Mouse (Mus musculus): ENCODE measurements at regions not wholly inside any gene's neighbourhood (a gene's known extent, or its start where the extent isn't known, plus 50 kb on each side); places are given as distances from the start of the nearest gene placed in this dataset.

DNA sequence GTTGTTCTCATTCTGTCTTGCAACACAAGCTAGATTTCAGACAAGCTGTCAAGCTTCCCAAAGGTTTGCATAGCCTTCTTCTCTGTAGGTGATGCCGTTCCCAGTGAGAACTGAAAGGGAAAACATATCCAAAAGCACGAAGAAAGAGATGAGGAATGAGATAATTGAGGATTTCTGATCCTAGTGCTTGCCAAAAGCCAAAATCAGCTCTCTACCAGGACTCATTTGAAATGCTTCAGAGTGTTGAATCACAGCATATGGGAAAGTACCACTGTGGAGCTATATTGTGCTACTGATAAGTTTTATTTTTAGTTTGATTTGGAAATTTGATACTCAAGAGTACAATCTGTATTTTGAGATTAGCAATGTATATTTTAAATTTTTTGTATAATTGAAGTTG, 413.2 kb downstream of the 1700017N19Rik start:
- WGBS = 78% methylated on average over 2 of the region's 2 CpGs
- Histone ChIP-seq H3K27ac (no peak overlapping the region), H3K4me1 (replicated peaks) (no peaks in the 10 kb centered on the region), H3K27me3 (ENCODE audit: insufficient read depth, poor library complexity, severe bottlenecking) (no peaks in the 10 kb centered on the region), H3K4me3 (no peak overlapping the region), H3K9me3 (no peaks in the 10 kb centered on the region), H3K36me3 (no peaks in the 10 kb centered on the region)
- DNase-seq (ENCODE audit: low spot score) = no peak

DNA sequence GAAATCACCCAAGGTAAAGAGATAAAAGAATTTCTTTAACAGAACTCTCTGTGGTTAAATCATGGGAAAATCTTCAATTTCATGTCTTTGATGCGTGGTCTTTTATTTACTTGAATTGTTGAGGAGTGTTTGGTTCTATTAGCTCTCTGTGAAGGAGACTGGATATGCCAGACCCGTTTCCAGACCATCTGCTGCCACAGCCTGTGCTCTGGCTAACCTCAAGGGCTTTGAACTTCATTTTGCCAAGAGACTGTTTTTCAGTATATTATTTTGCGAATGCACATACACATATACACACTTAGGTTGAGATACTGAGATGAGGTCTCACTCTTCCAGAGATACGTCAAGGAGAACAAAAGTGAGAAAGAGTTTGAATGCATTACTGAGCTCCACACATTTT, 414.4 kb downstream of the 1700017N19Rik start:
- Histone ChIP-seq H3K36me3 (no peaks in the 10 kb centered on the region), H3K4me3 (no peak overlapping the region), H3K9me3 (no peaks in the 10 kb centered on the region), H3K27me3 (ENCODE audit: insufficient read depth, poor library complexity, severe bottlenecking) (no peaks in the 10 kb centered on the region), H3K4me1 (replicated peaks) (no peaks in the 10 kb centered on the region), H3K27ac (no peak overlapping the region)
- no peak for DNase-seq (ENCODE audit: low spot score)
- 85% methylated on average over 4 of the region's 4 CpGs for WGBS

DNA sequence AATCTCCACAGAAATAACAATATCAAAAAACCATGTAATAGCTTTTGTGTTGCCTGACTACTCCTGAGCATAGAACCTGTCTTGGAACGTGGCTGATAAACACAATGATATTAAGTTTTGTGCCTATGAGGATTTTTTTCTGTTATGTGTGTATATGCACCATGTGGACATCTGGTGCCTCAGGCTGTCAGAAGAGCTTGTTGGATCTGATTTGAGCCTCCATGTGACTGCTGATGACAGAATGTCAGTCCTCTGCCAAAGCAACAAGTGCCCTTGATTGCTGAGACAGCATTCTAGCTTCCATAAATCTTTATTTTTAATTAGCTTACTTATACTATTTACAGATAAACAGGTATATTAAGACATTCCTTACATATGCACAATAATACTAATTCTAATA, 425.1 kb downstream of the 1700017N19Rik start:
- H3K9me3 ChIP-seq = no peaks in the 10 kb centered on the region
- no peaks in the 10 kb centered on the region for H3K36me3 ChIP-seq
- H3K27ac ChIP-seq = no peak overlapping the region
- DNase-seq (ENCODE audit: low spot score) = no peak
- no peak overlapping the region for H3K4me3 ChIP-seq
- WGBS = 79% methylated on average over 1 of the region's 1 CpGs
- H3K27me3 ChIP-seq (ENCODE audit: insufficient read depth, poor library complexity, severe bottlenecking) = no peaks in the 10 kb centered on the region
- no peaks in the 10 kb centered on the region for H3K4me1 ChIP-seq (replicated peaks)

DNA sequence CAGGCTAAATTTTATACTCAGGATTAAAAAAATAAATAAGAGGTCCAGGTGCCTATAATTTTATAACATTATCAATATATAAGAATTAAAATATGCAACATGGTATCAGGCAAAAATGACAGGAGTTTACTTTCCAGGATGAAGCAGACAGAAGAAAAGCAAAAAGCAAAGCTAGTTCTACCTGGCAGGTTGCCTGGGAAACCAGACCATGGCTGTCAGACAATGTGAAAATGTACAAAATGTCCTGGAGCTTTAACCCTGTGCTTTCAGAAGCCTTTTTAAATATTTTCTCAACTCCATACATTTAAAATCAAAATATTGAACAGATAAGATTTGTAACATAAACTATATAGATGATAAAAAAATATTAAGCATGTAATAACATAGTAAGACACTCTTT, 448.3 kb downstream of the 1700017N19Rik start:
- Histone ChIP-seq H3K27ac (no peak overlapping the region), H3K36me3 (no peaks in the 10 kb centered on the region), H3K27me3 (ENCODE audit: insufficient read depth, poor library complexity, severe bottlenecking) (no peaks in the 10 kb centered on the region), H3K4me3 (no peak overlapping the region), H3K9me3 (no peaks in the 10 kb centered on the region), H3K4me1 (replicated peaks) (no peaks in the 10 kb centered on the region)
- no peak for DNase-seq (ENCODE audit: low spot score)

DNA sequence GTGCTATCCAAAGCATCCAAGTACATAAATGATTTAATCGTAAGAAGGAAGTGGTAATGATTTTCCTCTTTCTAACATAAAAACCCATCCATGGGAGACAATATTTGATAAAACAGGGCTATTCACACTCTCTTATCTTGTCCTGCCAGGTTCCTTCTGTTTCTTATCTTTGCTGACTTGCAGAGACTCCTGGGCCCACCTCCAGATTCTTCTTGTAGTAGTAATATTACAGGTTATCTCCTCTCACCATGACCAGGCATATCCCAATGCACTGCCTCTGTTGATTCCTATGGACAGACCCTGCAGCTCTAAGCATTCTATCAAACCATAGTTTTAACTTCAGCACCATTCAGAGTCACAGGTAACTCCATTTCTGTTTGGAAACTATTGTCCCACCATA, 448.8 kb downstream of the 1700017N19Rik start:
- Histone ChIP-seq H3K4me3 (no peak overlapping the region), H3K36me3 (no peaks in the 10 kb centered on the region), H3K4me1 (replicated peaks) (no peaks in the 10 kb centered on the region), H3K27me3 (ENCODE audit: insufficient read depth, poor library complexity, severe bottlenecking) (no peaks in the 10 kb centered on the region), H3K27ac (no peak overlapping the region), H3K9me3 (no peaks in the 10 kb centered on the region)
- no peak for DNase-seq (ENCODE audit: low spot score)
- WGBS = 86% methylated on average over 1 of the region's 1 CpGs

Measured in hindbrain, embryonic 10.5 days (tissue).